Mouse (Mus musculus) forebrain, embryonic 16.5 days (tissue): ENCODE measurements around the gene Ccdc130. TPM values are rescaled to one million over a fixed set of nuclear protein-coding genes. Genes with fewer than 3 reads are reported as not detected.
"Not testable (repeated sequence)": the region's sequence is repeated elsewhere in the genome, so short reads cannot be mapped to it uniquely, and the experiment has no call there.

Experiments
- ATAC-seq: fragments of 200-750 bp; cut with Nextera tagmentation; 2 replicates; pipeline ENCODE4 v1.8.0; 2017; ENCODE audit warnings: mild to moderate bottlenecking, moderate library complexity
- H3K27ac ChIP-seq: fragments of 300-500 bp; sonication (generic); 2 replicates; pipeline ENCODE4 v1.5.1; 2014; ENCODE audit warnings: low read length, control low read depth
- H3K27me3 ChIP-seq: fragments of 300-500 bp; sonication (generic); replicated peaks from 2 replicates; pipeline ENCODE4 v1.6.1; 2014; ENCODE audit warnings: low read length; ENCODE audit not compliant: control insufficient read depth, insufficient read depth
- H3K36me3 ChIP-seq: fragments of 300-500 bp; sonication (generic); 2 replicates; pipeline ENCODE4 v1.6.1; 2014; ENCODE audit not compliant: control insufficient read depth, insufficient read depth
- H3K4me1 ChIP-seq: fragments of 300-500 bp; sonication (generic); replicated peaks from 2 replicates; pipeline ENCODE4 v1.6.1; 2014; ENCODE audit warnings: low read length; ENCODE audit not compliant: control insufficient read depth, insufficient read depth
- H3K4me2 ChIP-seq: fragments of 300-500 bp; sonication (generic); 2 replicates; pipeline ENCODE4 v1.6.1; 2014; ENCODE audit warnings: mild to moderate bottlenecking, low read length, control low read depth
- H3K4me3 ChIP-seq: fragments of 300-500 bp; sonication (generic); replicated peaks from 2 replicates; pipeline ENCODE4 v1.5.1; 2014; ENCODE audit warnings: mild to moderate bottlenecking, low read length, control low read depth
- H3K9ac ChIP-seq: fragments of 300-500 bp; sonication (generic); replicated peaks from 2 replicates; pipeline ENCODE4 v1.6.1; 2014; ENCODE audit warnings: low read depth, low read length, control low read depth
- H3K9me3 ChIP-seq: fragments of 300-500 bp; sonication (generic); 2 replicates; pipeline ENCODE4 v1.6.1; 2016; ENCODE audit warnings: low read length; ENCODE audit not compliant: control insufficient read depth
- WGBS: fragments of 180-500 bp; shearing (Covaris S2); extraction: QIAGEN DNeasy Blood & Tissue Kit; methylation state at CpG from one replicate; pipeline ENCODE4 v1.1.7; 2014; 5-methylcytosine and 5-hydroxymethylcytosine counted together
- polyA plus RNA-seq: library from polyadenylated mRNA; unstranded; fragments of >200 nt; fragmentation: Nextera tagmentation; extraction: Ambion mirVana; gene quantifications from 2 replicates; pipeline ENCODE4 v1.2.1, GENCODE M21; 2015

Ccdc130 gene
- 26.8 and 31.0 TPM in 2 replicates for polyA plus RNA-seq

DNA sequence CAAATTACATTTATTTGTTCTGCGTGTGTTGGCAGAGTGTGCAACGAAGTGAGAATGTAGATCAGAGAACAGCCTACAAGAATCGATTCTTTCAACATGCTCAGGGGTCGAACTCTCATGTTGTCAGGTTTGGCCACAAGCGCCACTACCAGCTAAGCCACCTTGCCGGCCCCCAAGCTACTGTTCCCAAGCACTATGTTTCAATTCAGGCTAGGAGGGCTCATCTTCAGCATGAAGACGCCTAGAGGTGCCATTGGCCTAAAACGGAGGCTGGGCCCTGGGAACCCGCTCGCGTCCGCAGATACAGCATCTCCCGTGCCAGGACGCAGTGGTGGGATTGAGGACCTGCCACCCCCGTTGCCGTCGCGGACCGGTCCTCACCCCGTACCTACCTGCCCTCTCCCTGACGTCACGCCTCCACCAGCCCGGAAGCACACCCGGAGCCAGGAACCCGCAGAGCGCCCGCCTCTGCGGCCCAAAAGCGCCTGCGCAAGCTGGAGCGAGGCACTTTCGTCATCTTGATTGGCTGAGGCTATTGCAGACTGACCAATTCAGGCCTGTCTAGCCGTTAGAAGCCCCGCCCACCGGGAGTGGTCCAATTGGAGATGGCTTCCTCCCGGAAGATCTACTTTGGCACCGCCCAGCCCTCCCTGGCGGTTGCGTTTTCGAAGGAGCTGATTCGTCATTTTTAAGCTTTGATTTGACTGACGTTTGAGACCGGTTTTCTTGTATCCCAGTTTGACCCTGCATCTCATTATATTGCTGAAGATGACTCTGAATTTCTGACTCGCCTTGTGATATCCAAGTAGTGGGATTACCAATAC, at the start of gene Ccdc130:
Gene Ccdc130, minus strand, starts transcription at position 431 of the 824 bp plus-strand sequence.
- Histone ChIP-seq H3K9me3 (no peaks in the 10 kb centered on the region), H3K9ac (peak within 1 kb of the TSS; percentile 88), H3K4me2 (peak within 1 kb of the TSS; percentile 84), H3K27me3 (no peaks in the 10 kb centered on the region), H3K27ac (peak within 1 kb of the TSS; percentile 64), H3K36me3 (peaks cover 9% of the 10 kb centered on the region; the same call in 1 of the 2 replicates), H3K4me1 (peaks cover 7% of the 10 kb centered on the region), H3K4me3 (peak within 1 kb of the TSS; percentile 82)
- under 1% methylated on average over 44 of the region's 44 CpGs for WGBS
- ATAC-seq = peak; percentile 99

DNA sequence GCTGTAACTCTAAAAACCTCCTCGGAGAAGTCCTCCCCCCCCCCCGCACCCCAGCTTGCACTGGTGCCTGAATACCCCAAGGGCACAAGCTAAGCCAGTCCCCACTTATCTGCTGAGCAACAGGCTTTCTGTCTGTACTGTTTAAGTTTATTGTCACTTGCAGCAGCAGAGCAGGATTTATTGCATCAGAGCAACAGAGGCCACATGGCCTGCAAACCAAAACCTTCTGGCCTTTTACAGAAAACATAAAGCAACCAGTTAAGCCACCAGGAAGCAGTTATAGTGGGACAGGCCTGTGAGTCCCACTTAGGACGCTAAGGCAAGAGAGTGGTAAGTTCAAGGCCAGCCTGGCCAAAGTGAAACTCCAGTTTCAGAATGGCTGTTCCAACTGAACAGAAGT, 38.2 kb upstream of the Ccdc130 start:
- H3K9ac ChIP-seq = no peak overlapping the region
- 58% methylated on average over 3 of the region's 3 CpGs for WGBS

DNA sequence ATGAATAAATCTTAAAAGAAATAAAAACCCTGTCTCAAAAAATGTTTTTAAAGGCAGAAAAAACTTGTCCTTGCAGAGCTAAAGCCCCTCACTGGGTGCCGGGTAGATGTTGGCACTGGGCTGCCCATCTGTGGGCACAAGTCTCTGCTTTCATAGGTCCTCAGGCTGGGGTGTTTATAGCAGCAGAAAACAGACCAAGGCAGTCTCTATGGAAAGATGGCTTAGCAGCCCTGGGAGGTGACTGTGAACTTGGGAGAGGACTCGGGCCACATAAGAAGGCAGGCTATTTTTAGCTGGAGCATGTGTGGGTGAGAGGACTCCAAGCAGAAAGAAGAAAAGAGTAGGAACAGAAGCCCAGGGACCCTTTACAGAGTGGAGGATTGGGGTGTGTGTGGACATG, 33.8 kb upstream of the Ccdc130 start:
- ATAC-seq = no peak
- 87% methylated on average over 2 of the region's 2 CpGs for WGBS
- H3K4me3 ChIP-seq = no peak overlapping the region
- H3K36me3 ChIP-seq = no peaks in the 10 kb centered on the region
- H3K27ac ChIP-seq = no peak overlapping the region
- no peaks in the 10 kb centered on the region; the same call in 1 of the 2 replicates for H3K9me3 ChIP-seq
- H3K4me1 ChIP-seq = no peaks in the 10 kb centered on the region
- H3K27me3 ChIP-seq = no peaks in the 10 kb centered on the region
- H3K9ac ChIP-seq = no peak overlapping the region
- H3K4me2 ChIP-seq = no peak overlapping the region

More for the DNA sequence above, 38.2 kb upstream of the Ccdc130 start:
- no peak for ATAC-seq
- H3K27ac ChIP-seq = no peak overlapping the region
- H3K9me3 ChIP-seq = no peaks in the 10 kb centered on the region
- H3K4me1 ChIP-seq = no peaks in the 10 kb centered on the region
- no peak overlapping the region for H3K4me3 ChIP-seq
- no peak overlapping the region for H3K4me2 ChIP-seq
- H3K36me3 ChIP-seq = no peaks in the 10 kb centered on the region
- H3K27me3 ChIP-seq = no peaks in the 10 kb centered on the region

DNA sequence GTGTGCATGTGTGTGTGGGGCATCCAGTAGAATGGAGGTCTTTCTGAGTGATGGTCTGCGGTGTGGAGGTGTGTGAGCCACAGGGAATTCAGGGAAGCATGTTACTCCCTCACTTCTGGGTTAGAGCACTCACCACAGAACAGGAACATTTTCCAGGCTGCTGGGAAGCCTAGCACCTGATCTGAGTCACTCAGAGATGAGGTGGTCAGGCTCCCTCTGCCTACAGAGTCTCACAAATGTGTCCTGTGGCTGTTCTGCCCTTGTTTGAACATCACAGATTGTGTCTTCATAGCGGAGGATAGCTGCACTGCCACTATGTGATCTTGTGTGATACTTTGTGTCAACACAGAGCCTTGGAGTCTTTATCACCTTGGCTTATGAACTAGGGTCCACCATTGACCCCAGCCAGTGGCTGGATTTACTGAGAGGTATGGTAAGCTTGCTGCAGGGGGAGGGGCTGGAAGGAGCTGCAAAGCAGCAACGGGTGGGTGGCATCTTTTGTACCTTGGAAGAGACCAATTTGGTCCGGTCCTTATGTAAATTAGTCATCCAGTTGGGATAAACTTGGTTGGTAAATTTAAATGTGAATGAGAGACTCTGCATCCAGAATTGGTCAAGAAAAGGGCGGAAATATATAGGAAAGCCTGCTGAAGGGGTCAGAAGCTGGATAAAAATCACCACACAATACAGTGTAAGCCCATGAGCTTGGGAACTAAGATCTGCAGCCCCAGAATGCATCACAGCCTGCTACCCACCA, 27.0 kb upstream of the Ccdc130 start:
- Histone ChIP-seq H3K9ac (no peak overlapping the region), H3K27me3 (no peaks in the 10 kb centered on the region), H3K36me3 (no peaks in the 10 kb centered on the region), H3K9me3 (no peaks in the 10 kb centered on the region; the same call in 1 of the 2 replicates), H3K4me3 (no peak overlapping the region), H3K4me2 (no peak overlapping the region), H3K27ac (no peak overlapping the region), H3K4me1 (no peaks in the 10 kb centered on the region)
- WGBS = 52% methylated on average over 5 of the region's 5 CpGs
- no peak for ATAC-seq

DNA sequence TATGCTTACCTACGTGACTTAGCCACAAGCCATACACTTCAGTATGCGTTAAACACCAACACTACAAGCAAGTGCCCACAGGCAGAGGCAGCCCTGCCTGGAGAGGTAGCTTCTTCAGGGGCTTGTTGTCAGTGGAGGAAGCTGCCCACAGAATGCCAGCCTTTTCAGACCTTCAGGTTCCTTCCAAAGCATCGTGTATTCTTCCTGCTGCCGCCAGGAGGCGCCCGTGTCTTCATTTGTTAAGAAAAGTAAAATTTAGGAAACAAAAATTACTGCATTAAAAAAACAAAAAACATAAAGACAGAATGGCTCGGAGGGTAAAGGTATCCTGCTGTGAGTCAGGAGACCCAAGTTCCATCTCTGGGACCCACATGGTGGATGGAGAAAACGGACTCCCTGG, 21.5 kb upstream of the Ccdc130 start:
- no peak overlapping the region for H3K4me2 ChIP-seq
- no peak overlapping the region for H3K27ac ChIP-seq
- 25% methylated on average over 8 of the region's 8 CpGs for WGBS
- no peaks in the 10 kb centered on the region for H3K4me1 ChIP-seq
- no peaks in the 10 kb centered on the region for H3K27me3 ChIP-seq
- no peak overlapping the region for H3K4me3 ChIP-seq
- H3K9me3 ChIP-seq = no peaks in the 10 kb centered on the region
- no peak overlapping the region for H3K9ac ChIP-seq
- H3K36me3 ChIP-seq = no peaks in the 10 kb centered on the region
- ATAC-seq = no peak

DNA sequence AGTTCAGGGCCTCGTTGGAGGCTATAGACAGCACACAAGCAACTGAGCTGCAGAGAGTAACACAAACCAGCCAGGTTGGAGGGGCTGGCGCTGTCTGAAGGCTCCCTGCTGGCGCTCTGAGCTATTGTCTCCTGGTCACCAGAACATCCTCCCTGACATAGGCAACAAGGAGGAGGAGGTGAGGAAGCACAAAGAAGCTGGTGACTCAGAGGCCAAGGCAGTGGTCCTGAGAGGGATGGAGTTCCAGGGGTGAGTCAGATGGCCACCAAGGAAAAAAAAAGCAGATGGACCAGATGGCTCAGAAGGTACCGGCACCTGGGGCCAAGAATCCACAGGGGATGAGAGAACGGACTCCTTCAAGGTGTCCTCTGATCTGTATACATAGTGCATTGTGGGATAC, 20.9 kb upstream of the Ccdc130 start:
- H3K4me1 ChIP-seq = no peaks in the 10 kb centered on the region
- H3K27me3 ChIP-seq = no peaks in the 10 kb centered on the region
- no peak overlapping the region for H3K9ac ChIP-seq
- H3K27ac ChIP-seq = no peak overlapping the region
- 63% methylated on average over 5 of the region's 5 CpGs for WGBS
- H3K4me3 ChIP-seq = no peak overlapping the region
- no peak overlapping the region for H3K4me2 ChIP-seq
- ATAC-seq = no peak
- H3K9me3 ChIP-seq = no peaks in the 10 kb centered on the region
- no peaks in the 10 kb centered on the region for H3K36me3 ChIP-seq

DNA sequence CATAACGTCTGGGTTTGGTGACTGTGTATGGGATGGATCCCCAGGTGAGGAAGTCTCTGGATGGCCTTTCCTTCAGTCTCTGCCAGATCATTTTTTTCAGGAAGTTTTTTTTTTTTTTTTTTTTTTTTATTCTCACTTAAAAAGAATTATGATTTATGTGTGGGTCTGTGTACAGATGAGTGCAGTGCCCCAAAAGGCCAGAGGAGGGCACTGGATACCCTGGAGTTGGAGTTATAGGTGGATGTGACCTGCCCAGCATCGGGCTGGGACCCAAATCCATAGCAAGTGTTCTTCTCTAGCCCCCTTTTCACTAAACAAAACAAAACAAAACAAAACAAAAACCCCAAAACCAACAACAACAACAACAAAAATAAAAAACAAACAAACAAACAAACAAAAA, 18.7 kb upstream of the Ccdc130 start:
- Histone ChIP-seq H3K4me3 (no peak overlapping the region), H3K36me3 (no peaks in the 10 kb centered on the region), H3K9ac (no peak overlapping the region), H3K4me1 (no peaks in the 10 kb centered on the region), H3K27ac (no peak overlapping the region), H3K4me2 (no peak overlapping the region), H3K9me3 (no peaks in the 10 kb centered on the region), H3K27me3 (no peaks in the 10 kb centered on the region)
- 60% methylated on average over 2 of the region's 2 CpGs for WGBS
- ATAC-seq = no peak

DNA sequence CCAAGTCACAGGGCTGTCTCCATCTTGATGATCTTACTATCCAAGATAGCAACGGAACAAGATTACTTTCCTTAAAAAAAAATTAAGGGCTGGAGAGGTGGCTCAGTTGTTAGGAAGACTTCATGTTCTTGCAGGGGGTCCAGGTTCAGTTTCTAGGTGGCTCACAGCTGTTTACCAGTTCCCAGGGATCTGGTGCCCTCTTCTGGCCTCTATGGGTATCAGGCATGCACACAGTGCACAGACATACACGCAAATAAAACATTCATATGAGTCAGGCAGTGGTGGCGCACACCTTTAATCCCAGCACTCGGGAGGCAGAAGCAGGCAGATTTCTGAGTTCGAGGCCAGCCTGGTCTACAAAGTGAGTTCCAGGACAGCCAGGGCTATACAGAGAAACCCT, 15.5 kb upstream of the Ccdc130 start:
- not testable (repeated sequence) for H3K9me3 ChIP-seq, ATAC-seq, H3K27ac ChIP-seq, H3K27me3 ChIP-seq, H3K4me3 ChIP-seq, H3K36me3 ChIP-seq, H3K9ac ChIP-seq, H3K4me1 ChIP-seq, H3K4me2 ChIP-seq
- WGBS = 50% methylated on average over 5 of the region's 5 CpGs

DNA sequence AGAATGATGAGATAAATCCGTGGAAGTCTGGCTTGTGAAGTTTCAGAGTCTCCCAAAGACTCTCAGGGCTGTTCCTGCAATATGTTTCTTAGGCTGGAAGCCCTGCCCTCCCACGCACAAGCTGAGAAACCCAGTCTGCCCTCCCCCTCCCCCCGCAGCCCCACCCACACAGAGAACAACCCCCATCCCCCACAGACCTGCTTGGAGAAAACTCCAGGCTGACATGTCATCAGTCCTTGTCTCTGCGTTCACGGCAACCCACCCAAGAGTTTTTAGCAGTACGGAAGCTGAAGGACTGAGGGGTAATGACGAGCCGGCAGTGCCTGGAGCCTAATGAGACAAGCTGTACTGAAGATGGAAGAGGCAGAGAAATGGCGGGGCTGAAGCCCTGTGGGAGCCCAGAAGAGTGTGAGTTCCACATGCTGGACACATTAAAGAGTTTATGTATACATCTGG, 14.5 kb upstream of the Ccdc130 start:
- Histone ChIP-seq H3K4me1 (no peaks in the 10 kb centered on the region), H3K27me3 (no peaks in the 10 kb centered on the region), H3K9ac (no peak overlapping the region), H3K27ac (no peak overlapping the region), H3K36me3 (no peaks in the 10 kb centered on the region), H3K9me3 (no peaks in the 10 kb centered on the region), H3K4me2 (no peak overlapping the region), H3K4me3 (no peak overlapping the region)
- ATAC-seq = no peak
- 39% methylated on average over 9 of the region's 9 CpGs for WGBS
